Mouse (Mus musculus) naive thymus-derived CD4-positive, alpha-beta T cell, adult 2 months (primary cell): ENCODE results near the gene Gm49416.
"Not testable (repeated sequence)": the region's sequence is repeated elsewhere in the genome, so short reads cannot be mapped to it uniquely, and the experiment has no call there.

Experiments used
- DNase-seq: peaks from one replicate; pipeline ENCODE4 v3.0.0-alpha.2; 2011; ENCODE audit warnings: low read depth

Gm49416 gene

DNA sequence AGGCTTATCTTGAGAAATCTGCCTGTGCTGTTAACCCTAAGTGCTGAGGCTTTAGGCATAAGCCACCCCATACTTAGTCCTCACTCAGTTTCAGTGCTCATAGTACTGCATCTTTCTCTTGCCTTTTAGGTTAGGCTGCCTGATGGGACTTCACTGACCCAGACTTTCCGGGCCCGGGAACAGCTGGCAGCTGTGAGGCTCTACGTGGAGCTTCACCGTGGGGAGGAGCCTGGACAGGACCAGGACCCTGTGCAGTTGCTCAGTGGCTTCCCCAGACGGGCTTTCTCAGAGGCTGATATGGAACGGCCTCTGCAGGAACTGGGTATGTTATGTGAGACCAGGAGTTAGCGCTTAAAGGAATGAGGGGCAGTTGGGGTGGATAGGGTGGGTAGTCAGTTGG is 13.7 kb upstream of the Gm49416 start:
- DNase-seq: no peak

DNA sequence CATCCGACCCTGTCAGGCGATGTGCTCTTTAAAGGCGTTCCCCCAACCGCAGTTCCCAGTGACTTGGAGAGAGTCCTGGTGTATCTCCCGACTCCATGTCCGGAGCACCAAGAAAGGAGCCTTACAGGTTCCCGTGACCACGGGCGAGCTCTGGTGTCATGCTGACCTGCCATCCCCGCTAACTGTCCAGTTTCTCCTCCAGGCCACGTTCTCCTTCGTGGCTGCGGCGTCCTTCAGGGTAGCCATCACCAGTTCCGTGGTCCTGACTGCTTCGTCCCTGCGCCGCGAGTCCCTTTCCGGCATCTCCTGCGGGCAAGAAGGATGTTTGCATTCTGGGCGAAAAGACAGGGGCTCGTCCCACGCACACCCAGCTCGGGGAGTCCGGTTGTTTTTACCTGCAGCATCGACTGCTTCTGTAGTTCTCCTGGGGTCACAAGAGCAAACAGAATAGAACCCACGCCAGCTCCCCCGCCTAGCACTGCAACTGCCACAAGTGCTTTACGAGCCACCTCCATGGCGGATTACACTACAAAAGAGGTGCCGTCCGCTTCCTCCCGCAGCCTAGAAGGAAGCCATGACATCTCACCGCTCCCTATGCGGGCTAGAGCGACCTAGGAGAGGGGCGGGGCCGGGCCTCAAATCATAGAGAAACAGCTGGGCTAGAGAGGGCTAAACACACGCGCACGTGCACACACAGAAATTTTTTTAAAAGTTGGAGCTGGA is 8.3 kb upstream of the Gm49416 start, which contains the start of gene Uqcc3:
TSS of gene Uqcc3 (minus strand) at position 613 of the 723 bp plus-strand sequence.
- peak; percentile 91 for DNase-seq

DNA sequence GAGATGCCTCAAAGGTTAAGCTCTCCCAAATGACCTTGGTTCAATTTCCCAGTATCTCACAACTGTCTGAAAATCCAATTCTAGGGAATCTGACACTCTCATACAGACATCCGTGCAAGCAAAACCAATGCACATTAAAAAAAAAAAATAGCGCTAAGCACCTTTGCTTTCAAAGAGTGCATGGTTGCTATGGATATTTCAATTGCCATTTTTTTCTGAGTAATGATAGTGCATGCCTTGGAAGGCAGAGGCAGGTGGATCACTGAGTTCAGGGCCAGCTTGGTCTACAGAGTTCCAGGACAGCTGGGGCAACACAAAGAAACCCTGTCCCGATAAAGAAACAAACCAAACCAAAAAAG is 7.7 kb upstream of the Gm49416 start:
- DNase-seq: no peak

DNA sequence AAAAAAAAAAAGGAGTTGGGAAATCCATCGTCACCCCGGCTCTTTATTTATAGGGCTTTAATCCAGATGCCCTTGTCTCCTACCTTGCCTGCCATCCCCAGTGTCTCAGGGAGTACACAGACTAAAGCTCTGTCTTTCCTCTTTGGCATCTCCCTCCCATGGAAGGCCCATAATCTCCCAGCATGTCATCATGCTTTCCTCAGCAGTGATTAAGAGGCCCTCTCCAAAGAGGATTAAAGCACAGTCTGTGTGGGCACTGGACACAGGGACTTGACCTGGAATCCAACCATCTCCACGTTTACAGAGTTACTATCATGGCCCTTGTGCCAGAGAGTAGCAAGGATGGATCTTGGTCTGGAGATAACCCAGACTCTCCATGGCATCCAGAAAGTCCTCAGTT is 5.1 kb upstream of the Gm49416 start, which contains the start of the genes Lbhd1 and Gm49403:
TSS of gene Lbhd1 (plus strand) at position 117 of the 400 bp plus-strand sequence.
TSS of gene Gm49403 (plus strand) at position 315 of the 400 bp plus-strand sequence.
- DNase-seq: no peak

DNA sequence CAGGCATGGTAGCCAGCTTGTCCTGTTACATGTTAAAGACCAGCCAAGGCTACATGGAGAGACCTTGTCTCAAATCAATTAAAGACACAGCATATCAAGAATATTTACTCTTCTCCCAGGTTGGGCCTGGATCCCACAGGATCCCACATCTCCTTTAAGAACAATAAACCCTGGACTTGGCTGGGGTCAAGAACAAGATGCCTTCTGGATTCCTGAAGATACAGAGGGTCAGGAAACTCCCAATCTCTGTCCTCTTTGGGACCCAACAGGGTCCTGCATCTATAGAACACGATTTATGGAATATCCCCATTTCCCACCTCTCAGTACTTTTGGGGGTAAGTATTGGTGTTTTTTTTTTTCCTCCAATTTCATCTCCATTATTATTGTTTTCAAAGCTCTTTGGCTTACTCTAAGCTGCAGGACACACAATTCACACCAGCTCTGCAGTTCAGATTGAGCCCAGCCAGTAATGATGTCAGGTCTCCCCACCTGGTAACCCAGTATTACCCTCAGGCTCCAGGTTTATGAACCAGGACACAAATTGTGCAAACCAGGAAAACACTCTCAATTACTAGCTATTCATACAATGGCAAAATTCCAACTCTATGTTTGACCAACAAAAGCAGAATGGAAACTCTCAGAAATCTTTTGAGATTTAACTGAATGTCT is 1.7 kb upstream of the Gm49416 start:
- DNase-seq: no peak

DNA sequence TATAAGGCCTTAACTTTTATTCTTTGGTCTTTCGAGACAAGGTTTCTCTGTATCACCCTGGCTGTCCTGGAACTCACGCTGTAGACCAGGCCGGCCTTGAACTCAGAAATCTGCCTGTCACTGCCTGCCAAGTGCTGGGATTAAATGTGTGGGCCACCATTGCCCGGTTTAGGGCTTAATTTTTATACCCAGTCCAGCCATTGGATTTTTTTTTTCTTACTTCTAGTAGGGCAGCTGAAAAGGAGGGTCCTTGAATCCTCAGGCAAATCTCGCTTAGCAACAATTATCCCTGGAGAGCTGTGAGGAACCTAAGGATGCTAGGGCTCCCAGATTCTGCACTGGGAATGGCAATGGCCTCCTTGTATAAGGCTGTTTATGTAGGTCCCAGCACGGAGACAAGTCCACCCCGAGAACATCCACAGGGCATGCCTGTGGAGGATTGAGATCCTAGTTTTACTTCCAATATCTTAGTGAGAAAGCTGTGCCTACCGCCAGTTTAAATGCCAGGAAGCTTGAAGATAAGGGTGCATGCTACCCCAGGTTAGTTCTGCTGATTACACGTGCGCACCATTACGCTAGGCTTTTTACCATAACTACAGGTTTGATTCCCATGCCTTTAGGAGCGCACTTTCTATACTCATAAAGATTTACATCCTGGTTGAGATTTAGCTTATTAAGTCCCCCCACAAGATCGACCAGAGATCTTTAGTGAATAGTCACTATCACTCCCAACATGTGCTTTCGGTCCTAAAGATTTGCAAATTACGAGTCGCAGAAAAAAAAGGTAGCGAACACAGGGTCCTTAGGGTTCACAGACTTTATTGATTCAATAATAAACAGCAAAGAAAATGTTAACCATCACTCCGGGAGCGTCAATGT is 902 bp upstream of the Gm49416 start:
- no peak for DNase-seq

DNA sequence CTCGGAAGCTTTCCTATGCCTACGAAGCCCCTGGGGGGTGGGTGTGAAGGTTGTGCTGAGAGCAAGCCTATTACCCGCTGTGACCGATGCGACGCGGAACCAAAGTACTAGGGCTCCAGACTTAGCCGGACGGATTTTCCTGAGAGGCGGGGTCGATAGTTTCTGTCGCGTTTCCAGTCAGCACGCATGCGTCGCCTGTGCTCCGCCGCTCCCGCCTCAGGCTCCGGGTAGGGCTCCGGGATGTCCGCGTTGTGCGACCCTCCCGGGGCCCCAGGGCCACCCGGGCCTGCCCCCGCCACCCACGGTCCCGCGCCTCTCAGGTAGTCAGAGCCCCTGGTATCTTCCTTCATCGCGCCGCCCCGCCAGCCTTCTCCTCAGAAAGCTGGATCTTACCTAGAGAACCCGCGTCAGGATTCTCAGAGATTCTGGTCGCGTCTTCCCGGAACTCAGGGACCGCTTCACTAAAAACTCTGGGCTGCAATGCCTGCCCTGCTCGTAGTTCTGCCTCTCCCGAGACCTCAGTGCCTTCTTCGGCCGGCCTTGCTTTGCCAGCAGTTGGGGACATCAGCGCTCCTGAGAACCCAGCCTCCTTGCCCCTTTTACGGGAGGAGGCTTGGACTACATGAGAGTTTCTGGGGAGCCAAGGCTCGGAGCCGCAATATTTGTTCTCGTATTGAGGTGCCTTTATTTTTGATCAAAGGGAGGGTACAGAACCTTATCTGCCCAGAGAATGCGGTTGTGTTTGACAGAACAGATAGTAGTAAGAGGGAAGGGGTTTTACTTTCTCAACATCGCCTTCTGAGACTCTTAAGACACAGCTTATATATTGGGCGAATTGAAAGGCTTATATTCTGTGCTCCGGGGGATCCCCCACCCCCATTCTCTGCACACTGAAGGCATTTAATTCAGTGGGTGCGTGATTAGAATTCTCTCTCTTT is 4.4 kb downstream of the Gm49416 start, which contains the start of gene Ints5:
TSS of gene Ints5 (plus strand) at position 177 of the 938 bp plus-strand sequence.
- peak; percentile 91 for DNase-seq

DNA sequence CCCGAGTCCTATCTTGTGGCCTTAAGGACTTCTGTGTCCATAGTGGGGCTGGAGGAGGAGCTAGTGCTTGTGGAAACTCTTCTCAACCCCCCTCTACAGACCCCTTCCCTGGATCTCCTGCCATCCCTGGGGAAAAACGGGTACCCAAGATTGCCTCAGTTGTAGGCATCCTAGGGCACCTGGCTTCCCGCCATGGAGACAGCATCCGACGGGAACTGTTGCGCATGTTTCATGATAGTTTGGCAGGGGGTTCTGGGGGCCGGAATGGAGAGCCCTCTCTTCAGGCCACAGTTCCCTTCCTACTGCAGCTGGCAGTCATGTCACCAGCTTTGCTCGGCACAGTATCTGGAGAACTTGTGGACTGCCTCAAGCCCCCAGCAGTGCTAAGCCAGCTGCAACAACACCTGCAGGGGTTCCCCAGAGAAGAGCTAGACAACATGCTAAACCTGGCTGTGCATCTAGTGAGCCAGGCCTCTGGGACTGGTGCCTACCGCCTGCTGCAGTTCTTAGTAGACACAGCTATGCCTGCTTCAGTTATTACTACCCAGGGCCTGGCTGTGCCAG is 6.8 kb downstream of the Gm49416 start:
- DNase-seq: no peak

DNA sequence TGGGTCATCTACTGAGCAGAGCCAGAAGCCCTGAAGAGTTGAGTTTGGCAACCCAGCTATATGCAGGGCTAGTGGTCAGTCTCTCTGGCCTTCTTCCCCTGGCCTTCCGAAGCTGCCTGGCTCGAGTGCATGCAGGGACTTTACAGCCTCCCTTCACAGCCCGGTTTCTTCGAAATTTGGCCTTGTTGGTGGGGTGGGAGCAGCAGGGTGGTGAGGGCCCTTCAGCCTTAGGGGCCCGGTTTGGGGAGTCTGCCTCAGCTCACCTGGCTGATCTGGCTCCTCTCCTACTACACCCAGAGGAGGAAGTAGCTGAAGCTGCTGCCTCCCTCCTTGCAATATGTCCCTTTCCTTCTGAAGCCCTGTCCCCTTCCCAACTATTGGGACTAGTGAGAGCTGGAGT is 7.5 kb downstream of the Gm49416 start:
- DNase-seq: not testable (repeated sequence)

DNA sequence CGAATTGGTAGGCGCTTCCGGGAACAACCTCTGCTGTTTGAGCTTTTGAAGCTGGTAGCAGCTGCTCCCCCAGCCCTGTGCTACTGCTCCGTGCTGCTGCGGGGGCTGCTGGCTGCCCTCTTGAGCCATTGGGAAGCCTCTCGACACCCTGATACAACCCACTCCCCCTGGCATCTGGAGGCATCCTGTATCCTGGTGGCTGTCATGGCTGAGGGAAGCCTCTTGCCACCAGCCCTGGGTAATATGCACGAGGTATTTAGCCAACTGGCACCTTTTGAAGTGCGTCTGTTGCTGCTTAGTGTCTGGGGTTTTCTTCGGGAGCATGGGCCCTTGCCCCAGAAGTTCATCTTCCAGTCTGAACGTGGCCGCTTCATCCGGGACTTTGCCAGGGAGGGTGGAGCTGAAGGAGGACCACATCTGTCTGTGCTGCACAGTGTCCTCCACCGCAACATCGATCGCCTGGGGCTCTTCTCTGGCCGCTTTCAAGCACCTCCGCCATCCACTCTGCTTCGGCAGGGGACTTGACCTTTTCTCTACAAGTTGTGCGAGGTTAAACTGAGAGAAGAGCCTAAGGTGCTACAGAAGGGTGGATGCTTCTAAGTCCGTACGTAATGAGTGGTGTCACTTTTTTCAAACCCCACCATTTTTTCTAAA is 8.6 kb downstream of the Gm49416 start:
- DNase-seq: peak; percentile 12

DNA sequence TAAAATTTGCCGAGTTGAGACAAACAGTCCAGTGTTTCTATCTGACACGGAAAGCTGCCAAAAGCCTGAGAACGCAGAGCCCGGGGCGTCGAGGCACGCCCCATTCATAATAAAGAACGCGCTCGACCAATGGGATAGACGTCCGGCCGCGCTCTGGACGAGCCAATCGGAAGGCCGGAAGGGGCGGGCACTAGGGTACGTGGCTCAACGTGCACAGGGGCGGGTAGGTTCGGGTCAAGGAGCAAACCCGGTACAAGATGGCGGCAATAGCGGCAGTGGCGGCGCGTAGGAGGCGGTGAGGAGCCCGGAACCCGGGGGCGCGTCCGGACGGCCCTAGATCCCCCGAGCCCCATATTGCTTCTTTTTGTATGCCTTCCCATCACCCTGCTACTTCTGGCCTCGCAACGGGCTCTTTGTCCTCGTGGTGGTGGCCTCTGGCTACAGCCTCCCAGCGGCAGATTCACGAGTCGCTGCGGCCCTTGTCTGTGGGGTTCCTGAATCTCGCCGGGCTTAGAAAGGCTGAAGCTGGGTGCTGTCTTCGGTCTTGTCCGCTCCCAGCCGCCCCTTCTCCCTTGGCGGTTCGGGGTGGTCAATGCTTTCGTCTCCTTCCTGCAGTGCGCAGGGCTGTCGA is 9.3 kb downstream of the Gm49416 start, which contains the start of gene Ganab:
TSS of gene Ganab (plus strand) at position 207 of the 631 bp plus-strand sequence.
- peak; percentile 96 for DNase-seq

DNA sequence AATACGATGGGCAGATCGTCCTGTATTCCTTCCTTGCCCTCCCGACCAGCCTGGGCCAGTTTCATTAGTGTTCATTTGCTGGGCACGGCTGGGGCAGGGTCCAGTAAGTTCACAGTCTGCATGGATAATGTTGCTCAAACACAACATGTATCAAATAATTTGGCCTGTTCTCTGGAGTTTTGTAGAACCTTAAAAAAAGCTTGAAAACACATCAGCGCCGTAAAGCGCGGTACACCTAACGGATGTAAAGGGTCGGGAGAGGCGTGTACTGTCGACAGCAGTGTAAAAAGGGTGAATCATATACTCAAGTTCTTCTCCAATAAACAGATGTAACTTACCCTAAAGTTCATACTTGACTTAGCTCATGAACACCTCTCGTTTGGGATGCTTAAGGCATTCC is 9.8 kb downstream of the Gm49416 start:
- DNase-seq: peak; percentile 52

DNA sequence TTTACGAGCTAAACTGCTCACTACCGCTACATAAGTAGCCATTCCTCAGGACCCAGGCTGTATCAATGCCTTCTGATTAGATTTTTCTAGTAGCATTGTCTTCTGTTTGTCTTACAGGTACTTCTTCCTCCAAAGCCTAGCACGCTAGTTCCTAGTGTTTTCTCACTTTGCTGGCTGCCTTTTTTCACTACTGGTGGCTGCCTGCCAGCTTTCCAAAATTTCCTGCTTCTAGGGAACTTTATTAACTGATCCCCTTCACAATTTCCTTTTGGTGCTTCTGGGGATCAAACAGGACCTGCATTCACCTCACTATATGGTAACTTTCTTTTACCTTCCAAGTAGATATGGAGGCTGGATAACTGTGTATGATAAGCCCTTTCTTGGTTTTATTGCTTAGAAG is 10.4 kb downstream of the Gm49416 start:
- DNase-seq: no peak

DNA sequence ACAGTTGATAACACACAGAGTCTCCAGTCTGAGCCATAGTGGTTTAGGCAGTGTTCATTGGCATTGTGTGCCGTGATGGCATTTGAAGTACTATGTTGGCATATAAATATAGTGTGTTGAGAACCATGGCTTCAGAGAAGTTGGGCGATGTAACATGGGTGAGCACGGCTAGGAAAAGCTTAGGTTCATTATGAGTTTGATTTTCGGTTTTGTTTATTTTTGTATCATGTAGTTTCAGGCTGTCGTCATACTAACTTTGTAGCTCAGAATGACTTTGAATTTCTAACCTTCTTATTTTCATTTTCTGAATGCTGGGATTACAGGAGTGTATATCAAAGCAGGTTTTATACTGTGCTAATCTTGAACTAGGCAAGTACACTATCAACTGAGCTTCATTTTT is 14.7 kb downstream of the Gm49416 start:
- no peak for DNase-seq

DNA sequence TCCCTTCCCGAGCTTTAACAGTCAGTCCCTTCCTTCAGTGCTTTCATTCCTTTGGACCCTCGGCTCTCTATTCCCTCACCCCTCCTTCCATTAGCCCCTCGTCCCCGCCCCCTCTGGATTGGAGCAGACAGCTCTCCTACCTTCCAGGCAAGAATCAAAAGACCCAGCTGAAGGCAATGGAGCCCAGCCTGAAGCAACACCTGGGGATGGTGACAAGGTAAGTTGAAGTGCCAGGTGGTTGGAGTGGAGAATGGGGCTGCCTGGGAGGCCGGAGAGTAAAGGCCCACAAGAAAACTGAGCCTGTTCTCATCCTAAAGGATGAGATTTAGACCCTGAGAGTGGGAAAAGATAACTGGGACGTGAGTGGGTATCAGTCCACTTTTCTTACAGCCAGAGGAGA is 19.8 kb downstream of the Gm49416 start:
- DNase-seq: no peak

DNA sequence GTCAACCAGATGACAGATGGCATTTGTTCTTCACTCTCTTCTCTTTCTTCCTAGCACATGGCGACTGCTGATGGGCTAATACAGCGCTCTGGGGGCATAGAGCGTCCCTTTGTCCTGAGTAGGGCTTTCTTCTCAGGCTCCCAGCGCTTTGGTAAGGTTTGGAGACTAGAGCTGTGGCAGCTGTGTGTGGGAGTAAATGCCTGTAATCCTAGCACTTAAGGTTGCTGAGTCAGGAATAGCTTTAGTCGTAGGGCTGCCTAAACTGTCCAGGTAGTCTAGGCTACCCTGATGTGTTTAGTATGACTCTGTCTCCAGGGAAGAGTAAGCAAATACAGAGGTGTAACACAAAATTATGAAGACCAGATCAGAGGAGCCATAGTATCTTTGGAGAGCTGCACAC is 23.1 kb downstream of the Gm49416 start:
- no peak for DNase-seq

DNA sequence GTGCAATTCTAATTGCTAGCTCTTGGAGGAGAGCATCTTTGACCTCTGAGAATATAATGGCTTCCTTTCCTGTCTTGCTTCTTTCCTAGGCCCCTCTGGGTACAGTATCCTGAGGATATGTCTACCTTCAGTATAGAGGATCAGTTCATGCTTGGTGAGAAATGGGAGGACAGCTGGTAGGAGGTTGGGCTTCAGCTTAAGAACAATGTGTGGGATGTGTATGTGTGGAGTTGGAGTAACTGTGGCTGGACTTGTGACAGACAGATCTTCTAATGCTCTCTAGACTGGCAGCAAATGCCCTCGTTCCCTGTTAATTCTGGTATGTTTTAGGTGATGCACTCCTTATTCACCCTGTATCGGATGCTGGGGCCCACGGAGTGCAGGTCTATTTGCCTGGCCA is 25.5 kb downstream of the Gm49416 start:
- no peak for DNase-seq

DNA sequence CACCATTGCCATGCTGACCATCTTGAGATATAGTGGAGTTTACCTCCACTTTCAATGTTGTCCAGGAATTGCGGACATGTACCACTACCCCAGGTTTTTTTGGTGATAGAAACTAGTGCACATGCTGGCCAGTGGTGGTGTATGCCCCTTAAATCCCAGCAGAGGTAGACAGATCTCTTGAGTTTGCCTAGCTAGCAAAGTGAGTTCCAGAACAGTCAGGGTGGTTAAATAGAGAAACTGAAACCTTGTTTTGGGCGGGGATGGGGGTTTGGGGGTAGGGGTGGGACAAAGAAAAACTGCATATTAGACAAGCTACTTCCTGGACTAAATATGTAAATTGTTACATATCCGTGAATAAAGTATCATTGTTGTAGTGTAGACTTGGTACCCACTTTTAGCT is 30.3 kb downstream of the Gm49416 start:
- DNase-seq: peak; percentile 22

DNA sequence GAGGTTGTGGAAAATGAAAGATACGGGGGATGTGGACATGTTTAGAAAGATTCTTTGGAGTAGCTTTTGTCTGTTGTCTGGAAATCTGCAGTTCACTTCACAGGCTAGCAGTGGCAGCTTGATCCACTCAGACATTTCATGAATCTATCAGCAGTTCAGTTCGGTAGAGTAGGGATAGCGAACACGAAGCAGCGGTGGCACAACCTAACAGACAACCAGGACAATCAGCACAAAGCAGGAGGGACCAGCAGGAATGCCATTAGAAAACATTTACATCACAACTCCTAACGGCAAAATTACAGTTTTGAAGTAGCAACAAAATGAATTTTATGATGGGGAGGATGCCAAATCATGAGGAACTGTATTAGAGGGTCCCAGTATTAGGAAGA is 31.0 kb downstream of the Gm49416 start:
- DNase-seq: no peak
